Mouse (Mus musculus): ENCODE data around the gene Efna4.

Efna4 gene

DNA sequence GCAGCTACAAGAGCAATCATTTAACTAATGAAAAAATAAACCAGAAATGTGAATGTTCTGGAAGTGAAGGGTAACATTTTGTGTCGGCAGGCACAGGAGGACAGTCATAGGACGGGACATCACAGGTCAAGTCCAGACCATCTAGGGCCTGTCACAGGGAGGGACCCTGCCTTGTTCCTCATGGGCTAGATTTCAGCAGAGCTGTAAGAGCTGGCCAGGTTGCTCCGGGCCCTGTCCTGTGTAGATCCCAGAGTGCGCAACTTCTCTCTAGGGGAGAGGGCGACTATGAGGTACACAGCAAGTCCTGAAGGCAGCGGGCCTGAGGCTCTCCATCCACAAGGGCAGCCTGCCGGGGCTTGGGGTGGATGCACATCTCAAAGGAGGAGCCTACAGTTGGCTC, 23.8 kb upstream of the Efna4 start, which contains the start of gene Dcst2:
TSS of gene Dcst2 (plus strand) at position 301 of the 400 bp plus-strand sequence.
- DNase-seq (ENCODE audit: low spot score): no peak

DNA sequence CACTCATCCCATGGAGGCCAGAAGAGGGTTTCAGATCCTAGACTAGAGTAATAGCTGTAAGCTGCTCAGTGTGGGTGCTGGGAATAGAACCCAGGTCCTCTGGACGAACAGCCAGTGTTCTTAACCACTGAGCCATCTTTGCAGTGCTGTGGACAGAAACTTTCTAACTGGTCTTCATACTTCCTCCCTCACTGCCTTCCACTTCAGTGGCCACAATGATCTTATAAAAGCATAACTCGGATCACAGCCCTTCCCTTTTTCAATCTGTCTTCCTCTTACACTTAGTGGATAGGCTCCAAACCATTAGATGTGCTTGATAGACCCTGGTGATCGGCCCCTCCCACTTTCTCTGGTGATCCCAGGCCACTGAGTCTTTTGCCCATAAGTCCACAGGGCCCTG, 22.4 kb upstream of the Efna4 start:
- no peak for DNase-seq (ENCODE audit: low spot score)

- no peak for DNase-seq (ENCODE audit: low spot score)
Measured at GRCm38 (mm10) chr3:89359630-89360029, 21.8 kb upstream of the Efna4 start.

GRCm38 (mm10) chr3:89356029-89356428, 18.2 kb upstream of the Efna4 start:
- no peak for DNase-seq (ENCODE audit: low spot score)

- no peak for DNase-seq (ENCODE audit: low spot score)
Measured at GRCm38 (mm10) chr3:89355512-89355902, 17.7 kb upstream of the Efna4 start.

GRCm38 (mm10) chr3:89354816-89355511, 17.1 kb upstream of the Efna4 start:
- peak; percentile 43 for DNase-seq (ENCODE audit: low spot score)

GRCm38 (mm10) chr3:89351271-89351670, 13.4 kb upstream of the Efna4 start:
- no peak for DNase-seq (ENCODE audit: low spot score)

DNA sequence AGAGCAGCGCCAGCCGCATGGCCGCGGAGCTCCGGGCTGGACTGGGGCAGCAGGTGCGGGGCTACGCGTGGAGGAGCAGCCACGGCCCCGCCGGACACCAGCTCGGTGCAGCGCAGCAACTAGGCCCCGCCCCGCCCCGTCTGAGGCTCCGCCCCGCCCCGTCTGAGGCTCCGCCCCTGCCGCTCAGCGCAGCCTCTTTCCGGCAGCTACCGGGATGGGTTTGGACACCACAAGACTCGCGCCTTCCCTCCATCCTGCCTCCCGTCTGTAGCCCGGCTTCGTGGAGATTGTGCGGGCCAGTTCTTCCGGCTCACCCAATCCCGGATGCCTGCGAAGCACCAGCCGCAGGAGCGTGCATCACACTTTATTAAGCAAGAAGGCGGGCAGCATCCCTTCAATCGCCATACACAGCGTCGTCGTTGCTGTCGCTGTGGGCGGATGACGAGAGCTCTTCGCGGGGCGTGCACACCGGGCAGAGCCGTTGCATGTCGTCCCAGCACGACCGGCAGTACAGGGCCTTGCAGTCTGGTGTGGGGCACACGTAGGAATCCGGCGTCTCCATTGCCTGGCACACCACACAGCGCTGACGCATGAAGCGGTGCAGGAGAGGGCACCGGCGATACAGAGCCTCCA, 12.2 kb upstream of the Efna4 start, which contains the start of gene Adam15:
TSS of gene Adam15 (minus strand) at position 128 of the 633 bp plus-strand sequence.
- DNase-seq (ENCODE audit: low spot score): peak; percentile 72

- DNase-seq (ENCODE audit: low spot score): no peak
Measured at GRCm38 (mm10) chr3:89348911-89349868, 11.4 kb upstream of the Efna4 start.

- DNase-seq (ENCODE audit: low spot score): no peak
Measured at GRCm38 (mm10) chr3:89347916-89348315, 10.1 kb upstream of the Efna4 start.

DNA sequence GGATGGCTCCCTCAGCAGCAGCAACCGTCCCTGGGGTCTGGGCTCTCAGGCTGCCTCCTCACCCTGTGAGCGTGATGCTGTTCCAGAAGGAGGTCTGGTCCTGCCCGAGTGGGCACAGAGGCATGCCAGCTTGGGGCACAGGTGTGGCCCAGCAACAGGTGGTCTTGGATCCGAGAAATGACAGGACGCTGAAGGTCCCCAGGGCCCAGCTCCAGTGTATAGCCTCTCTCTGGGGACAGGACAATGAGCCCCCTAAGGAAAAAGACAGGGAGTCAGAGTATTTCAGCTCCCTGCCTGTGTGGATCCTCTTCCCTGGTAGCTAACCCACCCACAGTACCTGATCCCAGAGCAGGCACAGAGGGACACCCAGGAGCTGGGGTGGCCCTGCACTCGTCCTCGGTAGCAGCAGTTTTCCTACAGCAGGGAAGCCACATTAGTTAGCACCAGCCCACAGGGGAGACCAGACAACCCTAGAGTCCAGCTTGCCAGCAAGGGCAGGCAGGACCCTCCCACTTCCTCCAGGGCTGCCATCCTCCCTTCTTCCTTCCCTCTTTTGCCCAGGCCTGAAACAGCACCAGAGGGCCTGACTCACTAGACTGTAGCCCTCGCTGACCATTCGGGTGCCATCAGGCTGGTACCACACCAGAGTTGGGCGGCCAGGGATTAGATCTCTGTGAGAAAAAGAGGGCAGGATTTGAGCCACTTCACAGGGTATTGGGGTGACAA, 9.2 kb upstream of the Efna4 start:
- no peak for DNase-seq (ENCODE audit: low spot score)

GRCm38 (mm10) chr3:89343279-89343678, 5.5 kb upstream of the Efna4 start:
- DNase-seq (ENCODE audit: low spot score): no peak

DNA sequence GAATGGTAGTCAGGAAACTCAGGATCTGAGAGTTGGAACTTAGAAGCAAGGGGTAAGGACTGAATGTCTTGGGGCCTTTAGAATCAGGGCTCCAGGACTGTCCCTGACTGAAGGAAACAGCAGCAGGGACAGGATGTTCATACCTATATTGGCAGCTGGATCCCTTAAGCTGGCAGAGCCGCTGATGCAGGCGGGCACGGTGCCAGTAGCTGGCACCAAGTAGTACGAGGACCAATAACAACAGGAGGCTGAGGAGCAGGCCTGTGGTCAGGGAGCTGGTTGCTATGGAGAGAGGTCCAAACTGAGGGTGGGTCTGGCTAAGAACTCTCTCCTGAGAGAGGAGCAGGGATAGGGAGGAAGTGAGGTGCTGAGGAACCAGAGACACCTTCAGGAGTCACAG, 4.0 kb upstream of the Efna4 start:
- no peak for DNase-seq (ENCODE audit: low spot score)

- peak; percentile 42 for DNase-seq (ENCODE audit: low spot score)
Measured at GRCm38 (mm10) chr3:89340465-89340864, 2.6 kb upstream of the Efna4 start.

GRCm38 (mm10) chr3:89339416-89339815, 1.6 kb upstream of the Efna4 start:
- DNase-seq (ENCODE audit: low spot score): peak; percentile 36

GRCm38 (mm10) chr3:89337062-89337720, 637 bp downstream of the Efna4 start:
- DNase-seq (ENCODE audit: low spot score): no peak

DNA sequence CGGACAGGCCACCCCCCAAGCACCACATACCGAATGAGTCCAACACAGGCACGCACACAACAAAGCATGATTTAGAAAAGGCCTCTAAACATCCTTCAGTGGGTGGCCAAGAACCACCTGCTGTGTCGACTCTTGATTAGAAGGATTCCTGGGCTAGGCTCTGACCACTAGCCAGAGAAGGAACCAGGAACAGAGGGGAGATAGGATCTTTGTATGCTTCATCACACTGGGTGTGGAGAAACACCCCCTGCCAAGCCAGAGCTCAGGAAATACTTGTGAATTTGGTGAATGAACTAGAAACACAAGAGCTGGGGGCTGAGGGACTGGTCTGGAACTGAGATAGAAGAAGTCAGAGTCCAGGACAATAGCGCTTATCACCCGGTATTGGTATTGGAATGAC, 1.3 kb downstream of the Efna4 start:
- no peak for DNase-seq (ENCODE audit: low spot score)

- no peak for DNase-seq (ENCODE audit: low spot score)
Measured at GRCm38 (mm10) chr3:89333053-89333452, 4.8 kb downstream of the Efna4 start.

DNA sequence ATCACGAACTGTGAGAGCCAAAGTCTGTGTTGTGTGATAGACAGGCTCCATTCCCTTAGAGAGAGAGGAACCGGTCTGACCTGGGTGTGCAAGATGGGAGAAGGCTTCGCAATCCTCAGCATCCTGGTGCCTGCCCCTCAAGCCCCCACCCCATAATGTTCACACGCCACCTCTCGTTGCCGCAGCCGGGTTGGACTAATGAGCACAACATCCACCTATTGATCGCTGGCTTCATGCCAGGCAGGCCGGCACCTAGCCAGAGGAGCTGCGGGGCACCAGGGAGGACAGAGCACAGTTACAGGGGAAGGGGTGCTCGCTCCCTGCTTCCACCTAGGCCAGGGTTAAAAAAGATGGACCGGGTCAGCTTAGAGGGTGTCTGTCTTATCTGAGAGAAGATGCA, 5.4 kb downstream of the Efna4 start:
- DNase-seq (ENCODE audit: low spot score): no peak

GRCm38 (mm10) chr3:89332013-89332412, 5.8 kb downstream of the Efna4 start:
- no peak for DNase-seq (ENCODE audit: low spot score)

GRCm38 (mm10) chr3:89331561-89331960, 6.3 kb downstream of the Efna4 start:
- DNase-seq (ENCODE audit: low spot score): no peak
